Mouse (Mus musculus) Patski (cell line): ENCODE results near the gene Zfp786. TPM values are rescaled to one million over a fixed set of nuclear protein-coding genes. Genes with fewer than 3 reads are reported as not detected.

Source experiments
- ATAC-seq: fragments of 100-300 bp; one replicate; pipeline ENCODE4 v1.8.0; 2021
- CTCF ChIA-PET: fragments of 350-600 bp; sonication (Branson Sonifier 250); formaldehyde crosslinking; loops from one replicate; lab custom pipeline; 2022; ENCODE audit warnings: inconsistent platforms; lab: Charles Lee
- POLR2A ChIA-PET: fragments of 350-600 bp; sonication (Branson Sonifier 250); formaldehyde crosslinking; loops from one replicate; lab custom pipeline; 2022; ENCODE audit warnings: antibody characterized with exemption, inconsistent platforms; lab: Charles Lee
- DNase-seq: peaks from one replicate; pipeline ENCODE4 v3.0.0-alpha.2; 2011; ENCODE audit warnings: low read depth, low spot score
- H3K27me3 ChIP-seq: fragments of 371-371 bp; one replicate; pipeline ENCODE4 v1.5.1; 2021
- CTCF ChIP-seq: fragments of 100-300 bp; IDR thresholded peaks from one replicate; pipeline ENCODE4 v1.5.1; 2021
- in situ Hi-C: fragments of 300-500 bp; cut with MboI; formaldehyde crosslinking; loops from 3 replicates; pipeline ENCODE4 v1.11.1; 2018; ENCODE audit warnings: low pct_unique_long_range_greater_than_20kb, mixed read lengths
- polyA plus RNA-seq: library from polyadenylated mRNA; unstranded; gene quantifications from one replicate; pipeline ENCODE4 v1.2.3, GENCODE M21; 2021

The Zfp786 gene
- polyA plus RNA-seq, 1 experiment from 2014 or later, result 0.82 TPM

DNA sequence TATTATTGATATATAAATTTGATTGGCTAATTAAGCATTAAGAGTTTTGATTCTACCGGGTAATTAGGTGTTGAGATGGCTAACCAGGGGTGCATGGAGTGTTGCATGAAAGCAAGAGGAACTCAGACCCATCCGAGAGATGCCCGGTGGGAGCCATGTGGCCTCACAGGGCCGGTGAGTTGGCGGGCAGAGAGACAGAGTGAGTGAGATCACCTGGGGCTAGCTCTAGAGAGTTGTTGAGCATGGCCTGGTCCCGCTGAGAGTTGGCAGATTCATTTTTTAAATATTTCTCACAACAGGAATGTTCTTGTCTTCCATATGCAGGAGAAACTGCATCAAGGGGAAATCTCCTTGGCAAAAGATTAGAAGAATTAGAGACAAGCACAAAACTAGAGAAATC, 26.6 kb upstream of the Zfp786 start:
- CTCF ChIA-PET, result interaction anchor here (0.7 to 1.9 kb wide), 3 partner anchors 12 to 21 kb away, joined by 3 to 9 read pairs (median 6); partner anchors contain the start of gene Zfp398

DNA sequence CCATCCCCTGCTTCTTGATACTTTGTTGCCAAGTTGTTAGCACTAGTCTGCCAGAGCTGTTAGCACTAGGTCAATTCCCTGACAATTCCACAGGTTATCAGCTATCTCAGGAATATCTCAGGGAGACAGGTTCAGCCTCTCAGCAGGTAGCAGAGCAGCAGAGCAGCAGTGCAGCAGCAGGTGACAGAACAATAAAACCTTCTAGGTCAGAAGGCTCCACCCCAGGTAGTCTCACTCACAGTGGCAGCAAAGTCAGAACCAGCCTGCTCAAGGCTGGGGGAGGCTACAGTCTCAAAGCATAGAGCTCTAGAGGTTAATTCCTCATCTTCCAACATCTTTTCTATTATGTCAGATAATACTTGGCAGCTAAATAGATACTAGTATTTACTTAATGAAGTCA, 15.1 kb upstream of the Zfp786 start:
- ChIA-PET POLR2A (no interaction called here), CTCF (interaction anchor here (1.5 kb wide), 2 partner anchors 10 to 13 kb away, joined by 5 to 6 read pairs; partner anchors contain the start of gene Zfp398)
- DNase-seq, result no peak
- in situ Hi-C loops, result no loop called here
- no peak for TF ChIP-seq CTCF
- ATAC-seq, result no peak
- no peaks in the 10 kb centered on the region for H3K27me3 ChIP-seq

More for the DNA sequence above, 26.6 kb upstream of the Zfp786 start:
- in situ Hi-C loops, result no loop called here
- TF ChIP-seq CTCF, result no peak
- DNase-seq (no peak), ATAC-seq (no peak)
- POLR2A ChIA-PET, result no interaction called here
- H3K27me3 ChIP-seq, result no peaks in the 10 kb centered on the region

DNA sequence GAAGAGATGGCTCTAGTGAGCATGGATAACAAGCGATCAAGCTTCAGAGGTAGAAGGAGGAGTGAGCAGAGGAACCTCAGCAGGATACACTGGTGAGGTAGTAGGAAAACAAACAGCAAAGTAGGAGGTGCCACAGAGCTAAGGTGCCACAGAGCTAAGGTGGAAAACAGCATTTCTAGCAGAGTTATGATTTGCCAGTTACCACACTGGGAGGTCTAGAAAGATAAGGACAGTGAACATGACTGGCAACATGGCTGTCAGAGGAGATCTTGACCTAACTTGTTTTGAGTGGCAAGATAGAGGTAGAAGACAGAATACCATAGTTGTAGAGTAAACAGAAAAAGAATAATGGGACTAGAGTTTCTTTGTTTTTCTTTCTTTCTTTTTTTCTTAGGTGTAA, 11.7 kb upstream of the Zfp786 start:
- TF ChIP-seq CTCF, result no peak
- POLR2A ChIA-PET, result interaction anchor here (1.1 to 1.5 kb wide), 2 partner anchors 14 to 36 kb away, joined by 3 to 6 read pairs; no protein-coding TSS in a partner anchor
- no peaks in the 10 kb centered on the region for H3K27me3 ChIP-seq
- DNase-seq (no peak), ATAC-seq (no peak)
- CTCF ChIA-PET, result interaction anchor here (0.8 to 1.7 kb wide), 5 partner anchors 14 to 42 kb away, joined by 3 to 6 read pairs (median 3); partner anchors contain the start of gene Zfp282
- in situ Hi-C loops, result no loop called here

DNA sequence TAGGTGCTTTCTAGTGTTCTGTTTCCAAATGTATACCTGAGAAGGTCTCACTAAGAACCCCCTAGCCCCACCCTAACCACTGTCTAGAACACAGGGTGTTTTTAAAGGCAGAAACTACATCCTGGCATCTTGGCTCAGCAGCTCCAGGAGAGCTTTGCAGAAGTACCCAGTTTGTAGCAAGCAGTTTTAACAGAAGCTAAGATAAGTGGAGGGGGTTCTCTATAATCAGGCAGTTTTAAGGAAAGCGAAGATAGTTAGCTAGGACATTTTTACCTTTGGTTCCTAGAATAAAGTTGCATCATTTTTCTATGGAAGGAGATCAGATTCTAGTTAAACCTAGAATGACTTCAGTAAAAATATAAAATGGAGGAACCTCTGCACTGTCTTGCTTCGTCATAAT, 11.2 kb upstream of the Zfp786 start:
- DNase-seq (no peak), ATAC-seq (no peak)
- ChIA-PET CTCF (interaction anchor here (1.0 to 1.7 kb wide), 3 partner anchors 17 to 35 kb away, joined by 3 to 4 read pairs (median 3); partner anchors contain the start of gene Zfp282), POLR2A (interaction anchor here (1.5 kb wide), 1 partner anchor 14 kb away, joined by 6 read pairs; no protein-coding TSS in a partner anchor)
- no peak for TF ChIP-seq CTCF
- in situ Hi-C loops, result no loop called here
- H3K27me3 ChIP-seq, result no peaks in the 10 kb centered on the region

DNA sequence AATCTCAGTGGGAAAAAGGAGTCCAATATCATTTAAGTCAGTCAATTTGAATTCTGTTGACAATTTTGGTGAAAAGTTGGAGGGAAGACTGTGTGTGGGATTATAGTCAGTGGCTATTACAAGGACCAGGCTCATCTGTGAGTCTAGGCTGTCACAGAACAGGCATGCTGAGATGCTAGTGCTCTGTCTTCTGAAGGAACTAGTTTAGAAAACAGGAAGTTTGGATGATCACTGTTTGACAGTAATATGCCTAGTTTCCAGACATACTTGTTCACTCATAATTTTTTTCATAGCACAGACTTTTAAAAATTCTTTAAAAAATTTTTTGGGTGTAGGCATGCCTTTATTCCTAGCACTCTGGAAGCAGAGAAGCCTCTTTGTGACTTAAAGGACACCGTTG, 10.4 kb upstream of the Zfp786 start:
- no peak for ATAC-seq

DNA sequence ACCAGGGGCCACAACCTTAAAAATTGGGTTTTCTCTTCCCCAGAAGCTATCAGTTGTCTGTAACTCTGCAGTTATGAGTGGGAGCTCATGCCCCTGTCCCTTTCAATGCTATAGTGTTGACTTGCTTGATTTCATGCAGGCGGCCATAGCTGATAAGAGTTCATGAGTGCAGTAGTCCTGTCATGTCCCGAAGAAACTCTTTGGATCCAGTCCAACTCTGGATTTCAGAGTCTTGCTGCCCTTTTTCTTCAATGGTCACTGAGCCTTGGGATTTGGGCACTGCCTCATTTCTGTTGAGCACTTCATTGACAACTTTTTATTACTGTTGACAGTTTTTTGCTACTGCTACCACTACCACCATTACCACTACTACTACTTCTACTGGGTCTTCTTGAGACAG, 7.0 kb upstream of the Zfp786 start:
- CTCF ChIA-PET, result interaction anchor here (1.2 to 1.6 kb wide), 2 partner anchors 20 to 44 kb away, joined by 3 read pairs; no protein-coding TSS in a partner anchor
- in situ Hi-C loops, result no loop called here

More for the DNA sequence above, 10.4 kb upstream of the Zfp786 start:
- in situ Hi-C loops, result no loop called here
- no peak for TF ChIP-seq CTCF
- CTCF ChIA-PET, result interaction anchor here (1.0 kb wide), 1 partner anchor 23 kb away, joined by 3 read pairs; no protein-coding TSS in a partner anchor
- POLR2A ChIA-PET, result no interaction called here
- H3K27me3 ChIP-seq, result no peaks in the 10 kb centered on the region
- no peak for DNase-seq

DNA sequence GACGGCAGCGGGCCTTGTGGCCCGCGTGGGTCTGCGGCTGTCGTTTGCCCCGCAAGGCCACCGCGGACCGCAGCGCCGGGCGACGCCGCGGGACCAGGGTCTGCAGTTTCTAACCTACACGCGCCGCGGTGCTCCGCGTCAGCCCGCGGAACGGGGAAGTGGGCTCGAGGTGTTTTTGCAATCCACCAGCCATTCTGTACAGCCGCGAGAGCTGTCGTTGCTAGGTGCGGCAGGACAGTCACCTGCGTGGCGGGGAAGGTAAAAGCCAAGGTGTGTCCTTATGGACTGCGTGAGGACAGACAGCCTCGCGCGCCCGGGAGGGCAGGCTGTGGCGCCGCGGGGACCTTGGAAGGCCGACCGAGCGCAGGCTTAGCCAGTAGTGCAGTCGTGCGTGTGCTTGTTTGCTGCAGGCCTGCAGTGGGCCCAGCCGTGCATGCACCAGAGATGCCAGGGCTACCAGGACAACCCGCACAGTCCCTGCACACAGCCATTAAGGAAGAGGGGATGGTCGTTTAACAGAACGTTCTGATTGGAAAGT, 5.4 kb upstream of the Zfp786 start:
- ChIA-PET CTCF (interaction anchor here (0.9 to 1.9 kb wide), 8 partner anchors 10 to 244 kb away, joined by 3 to 9 read pairs (median 4); no protein-coding TSS in a partner anchor), POLR2A (interaction anchor here (0.6 kb wide), 1 partner anchor 143 kb away, joined by 3 read pairs; no protein-coding TSS in a partner anchor)
- no peak for DNase-seq
- no peaks in the 10 kb centered on the region for H3K27me3 ChIP-seq
- peak; percentile 86 for ATAC-seq
- TF ChIP-seq CTCF, result no peak
- in situ Hi-C loops, result no loop called here

More for the DNA sequence above, 7.0 kb upstream of the Zfp786 start:
- ATAC-seq (no peak), DNase-seq (no peak)
- no peak for TF ChIP-seq CTCF
- POLR2A ChIA-PET, result interaction anchor here (0.5 kb wide), 1 partner anchor 18 kb away, joined by 6 read pairs; no protein-coding TSS in a partner anchor
- no peaks in the 10 kb centered on the region for H3K27me3 ChIP-seq

DNA sequence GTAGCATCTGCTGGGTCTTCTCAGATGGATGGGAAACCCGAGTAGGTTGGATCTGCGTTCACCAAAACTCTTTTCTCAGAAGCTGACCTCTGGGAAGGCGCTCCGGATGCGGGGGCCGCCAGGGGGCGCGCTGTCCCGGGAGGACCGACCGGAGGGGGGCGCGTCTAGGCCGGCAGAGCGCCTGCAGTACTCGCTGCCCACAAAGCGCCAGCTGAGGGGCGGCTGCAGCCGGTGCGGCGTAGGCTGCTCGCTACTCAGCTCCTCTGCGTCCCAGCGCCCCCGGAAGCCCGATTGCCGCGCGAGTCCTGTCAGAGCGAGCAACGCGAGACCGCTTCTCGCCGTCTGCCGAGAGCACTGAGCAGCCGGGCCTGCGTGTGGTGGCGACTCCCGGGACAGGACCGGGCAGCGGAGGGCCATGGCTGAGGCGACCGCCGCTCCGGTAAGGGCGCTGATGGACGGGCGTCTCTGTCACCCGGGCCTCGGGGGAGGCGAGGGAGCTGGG, 4.9 kb upstream of the Zfp786 start, which contains the start of gene Zfp398:
Zfp398 (plus strand) TSS at position 180 of the 502 bp plus-strand sequence.
- ATAC-seq, result peak; percentile 96
- peak; percentile 62 for DNase-seq
- CTCF ChIA-PET, result interaction anchor here (1.0 to 1.9 kb wide), 9 partner anchors 10 to 245 kb away, joined by 3 to 9 read pairs (median 4); no protein-coding TSS in a partner anchor
- in situ Hi-C loops, result no loop called here
- no peaks in the 10 kb centered on the region for H3K27me3 ChIP-seq
- TF ChIP-seq CTCF, result no peak
- POLR2A ChIA-PET, result interaction anchor here (0.6 kb wide), 1 partner anchor 143 kb away, joined by 3 read pairs; no protein-coding TSS in a partner anchor

DNA sequence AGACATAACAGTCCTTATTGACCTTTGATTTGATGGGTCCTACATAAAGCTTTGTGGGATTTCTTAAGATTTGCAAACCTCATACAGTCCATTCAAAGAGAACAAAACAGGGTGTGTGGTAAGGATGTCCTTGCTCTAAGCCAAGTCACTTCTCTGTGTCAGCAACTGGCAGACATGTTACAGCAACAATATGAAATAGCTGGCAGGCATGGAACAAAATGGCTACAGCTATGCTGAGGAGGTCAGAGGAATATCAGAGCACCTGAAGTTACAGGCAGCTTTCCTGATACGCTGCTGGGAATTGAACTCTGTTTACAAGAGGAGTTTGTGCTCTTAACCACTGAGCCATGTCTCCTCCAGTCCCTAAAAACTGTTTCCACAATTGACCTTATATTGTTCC, 1.6 kb upstream of the Zfp786 start:
- no peak for DNase-seq
- in situ Hi-C loops, result no loop called here
- TF ChIP-seq CTCF, result no peak
- POLR2A ChIA-PET, result no interaction called here
- CTCF ChIA-PET, result interaction anchor here (1.1 to 1.4 kb wide), 2 partner anchors 19 to 33 kb away, joined by 3 to 4 read pairs; partner anchors contain the start of gene Pdia4
- no peak for ATAC-seq
- H3K27me3 ChIP-seq, result no peaks in the 10 kb centered on the region

DNA sequence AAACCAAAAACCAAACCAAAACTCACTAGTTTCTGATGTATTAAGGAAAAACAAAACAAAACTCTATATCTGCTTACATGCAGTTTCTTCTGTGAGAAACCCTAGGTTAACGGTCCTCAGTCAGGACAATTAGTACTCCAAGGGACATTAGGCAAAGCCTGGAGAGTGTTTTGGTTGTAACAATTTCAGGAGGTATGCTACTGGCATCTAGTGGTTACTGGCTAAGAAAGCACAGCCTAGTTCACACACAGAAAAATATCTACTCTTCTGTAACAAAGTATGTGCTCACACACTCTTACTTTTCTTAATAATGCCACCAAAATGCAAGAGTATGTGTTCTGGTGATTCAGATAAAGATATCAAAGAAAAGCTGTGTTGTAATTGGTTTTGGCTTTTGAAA, 1.7 kb downstream of the Zfp786 start:
- in situ Hi-C loops, result no loop called here
- H3K27me3 ChIP-seq, result no peaks in the 10 kb centered on the region
- ChIA-PET POLR2A (interaction anchor here (1.0 kb wide), 1 partner anchor 35 kb away, joined by 3 read pairs; no protein-coding TSS in a partner anchor), CTCF (interaction anchor here (0.9 to 3.1 kb wide), 5 partner anchors 15 to 38 kb away, joined by 3 to 11 read pairs (median 3); partner anchors contain the start of gene Pdia4)
- no peak for DNase-seq
- TF ChIP-seq CTCF, result no peak
- no peak for ATAC-seq
